Mouse (Mus musculus) hindbrain, embryonic 14.5 days (tissue): Measurements from ENCODE around the gene Rmdn3. TPM values are rescaled to one million over a fixed set of nuclear protein-coding genes. Genes with fewer than 3 reads are reported as not detected.

Experiments used
- ATAC-seq: fragments of 200-750 bp; cut with Nextera tagmentation; 2 replicates; pipeline ENCODE4 v1.8.0; 2017; ENCODE audit warnings: moderate number of reproducible peaks, mild to moderate bottlenecking, moderate TSS enrichment, moderate library complexity; ENCODE audit not compliant: low FRiP score
- DNase-seq: peaks from one replicate; pipeline ENCODE4 v3.0.0-alpha.2; 2015; ENCODE audit warnings: low spot score
- H3K27ac ChIP-seq: fragments of 300-500 bp; sonication (generic); 2 replicates; pipeline ENCODE4 v1.5.1; 2014; ENCODE audit warnings: mild to moderate bottlenecking, moderate library complexity
- H3K27me3 ChIP-seq: fragments of 300-500 bp; sonication (generic); 2 replicates; pipeline ENCODE4 v1.6.1; 2014; ENCODE audit warnings: mild to moderate bottlenecking, low read length, mixed read lengths; ENCODE audit not compliant: control insufficient read depth, insufficient read depth
- H3K36me3 ChIP-seq: fragments of 300-500 bp; sonication (generic); replicated peaks from 2 replicates; pipeline ENCODE4 v1.6.1; 2014; ENCODE audit not compliant: control insufficient read depth, insufficient read depth
- H3K4me1 ChIP-seq: fragments of 300-500 bp; sonication (generic); replicated peaks from 2 replicates; pipeline ENCODE4 v1.6.1; 2014; ENCODE audit warnings: antibody characterized with exemption, low read length, mixed read lengths; ENCODE audit not compliant: control insufficient read depth, insufficient read depth
- H3K4me2 ChIP-seq: fragments of 300-500 bp; sonication (generic); replicated peaks from 2 replicates; pipeline ENCODE4 v1.6.1; 2014; ENCODE audit warnings: mild to moderate bottlenecking, moderate library complexity
- H3K4me3 ChIP-seq: fragments of 300-500 bp; sonication (generic); replicated peaks from 2 replicates; pipeline ENCODE4 v1.5.1; 2014; ENCODE audit warnings: mild to moderate bottlenecking, low read length
- H3K9ac ChIP-seq: fragments of 300-500 bp; sonication (generic); 2 replicates; pipeline ENCODE4 v1.6.1; 2014
- H3K9me3 ChIP-seq: fragments of 300-500 bp; sonication (generic); 2 replicates; pipeline ENCODE4 v1.6.1; 2016; ENCODE audit warnings: low read length; ENCODE audit not compliant: control insufficient read depth
- WGBS: fragments of 180-500 bp; shearing (Covaris S2); extraction: QIAGEN DNeasy Blood & Tissue Kit; methylation state at CpG from one replicate; pipeline ENCODE4 v1.1.7; 2014; 5-methylcytosine and 5-hydroxymethylcytosine counted together
- polyA plus RNA-seq: library from polyadenylated mRNA; unstranded; fragments of >200 nt; fragmentation: Nextera tagmentation; extraction: Ambion mirVana; gene quantifications from 2 replicates; pipeline ENCODE4 v1.2.1, GENCODE M21; 2014

The Rmdn3 gene
- polyA plus RNA-seq, 1 experiment from 2014 or later: 39.1 TPM

DNA sequence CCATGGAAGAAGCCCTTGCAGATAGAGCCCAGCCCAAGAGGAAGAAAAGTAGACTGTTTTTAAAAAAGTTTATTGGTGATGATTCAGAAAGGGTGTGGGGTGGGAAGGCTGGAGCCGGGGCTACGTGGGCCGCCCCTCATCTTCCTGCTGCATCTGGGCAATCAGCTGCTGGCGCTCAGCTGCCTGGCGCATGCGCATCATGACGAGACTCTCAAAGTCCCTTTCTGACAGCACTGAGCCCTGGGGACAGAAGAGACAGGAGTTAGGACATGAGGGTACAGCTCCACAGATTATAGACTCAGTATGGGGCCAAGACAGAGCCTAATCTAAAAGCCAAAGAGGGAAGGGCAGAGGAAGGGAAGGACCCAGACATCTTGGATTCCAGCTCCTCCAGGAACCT is 15.6 kb upstream of the Rmdn3 start:
- H3K27ac ChIP-seq: 0 out of 2 replicates have a peak overlapping the region, but pooled peaks have one; percentile 0
- DNase-seq: no peak

DNA sequence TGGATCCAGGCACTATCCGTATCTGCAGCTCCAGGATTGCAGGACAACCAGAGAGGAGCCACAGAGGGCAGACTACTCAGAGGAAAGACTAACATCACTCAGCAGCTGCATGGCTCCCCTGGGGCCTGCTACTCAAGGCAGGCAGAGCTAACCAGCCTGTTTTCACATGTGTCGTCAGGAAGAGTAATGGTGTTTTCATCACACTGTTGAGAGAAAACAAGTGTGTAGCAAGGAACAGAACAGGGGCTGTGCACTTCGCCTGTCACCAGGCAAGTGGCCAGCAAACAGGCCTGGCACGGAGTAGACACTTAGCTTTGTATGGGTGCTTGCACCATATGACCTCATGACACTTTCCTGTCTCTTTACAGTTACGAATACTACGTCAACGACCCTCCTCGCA is 14.7 kb upstream of the Rmdn3 start:
- Histone ChIP-seq H3K4me1 (peaks cover 27% of the 10 kb centered on the region), H3K4me2 (no peak overlapping the region), H3K27me3 (peaks cover 16% of the 10 kb centered on the region), H3K9me3 (no peaks in the 10 kb centered on the region), H3K9ac (no peak overlapping the region), H3K36me3 (peaks cover 2% of the 10 kb centered on the region), H3K4me3 (no peak overlapping the region), H3K27ac (no peak overlapping the region)
- no peak for ATAC-seq
- DNase-seq: no peak
- 62% methylated on average over 8 of the region's 8 CpGs for WGBS

More for the DNA sequence above, 15.6 kb upstream of the Rmdn3 start:
- Histone ChIP-seq H3K9ac (0 out of 2 replicates have a peak overlapping the region, but pooled peaks have one; percentile 26), H3K9me3 (no peaks in the 10 kb centered on the region), H3K4me1 (peaks cover 18% of the 10 kb centered on the region), H3K27me3 (peaks cover 8% of the 10 kb centered on the region), H3K4me3 (no peak overlapping the region), H3K36me3 (peaks cover 11% of the 10 kb centered on the region), H3K4me2 (0 out of 2 replicates have a peak overlapping the region, but pooled peaks have one; percentile 0)
- no peak; the same call in 1 of the 2 replicates for ATAC-seq
- WGBS: 81% methylated on average over 7 of the region's 7 CpGs

DNA sequence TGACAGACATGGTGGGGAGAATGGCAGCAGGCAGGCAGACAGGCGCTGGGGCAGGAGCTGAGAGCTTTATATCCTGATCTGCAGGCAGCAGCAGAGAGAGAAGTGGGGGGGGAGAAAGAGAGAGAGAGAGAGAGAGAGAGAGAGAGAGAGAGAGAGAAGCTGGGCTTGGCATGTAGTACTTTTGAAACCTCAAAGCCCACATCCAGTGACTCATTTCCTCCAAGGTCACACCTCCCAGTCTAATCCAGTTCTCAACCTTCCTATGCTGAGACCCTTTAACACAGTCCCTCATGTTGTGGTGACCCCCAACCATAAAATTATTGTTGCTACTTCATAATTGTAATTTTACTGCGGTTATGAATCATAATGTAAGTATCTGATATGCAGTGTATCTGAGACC is 13.4 kb upstream of the Rmdn3 start:
- Histone ChIP-seq H3K4me2 (no peak overlapping the region), H3K27ac (no peak overlapping the region), H3K27me3 (peaks cover 28% of the 10 kb centered on the region), H3K9ac (no peak overlapping the region), H3K36me3 (no peaks in the 10 kb centered on the region), H3K4me3 (no peak overlapping the region), H3K4me1 (peaks cover 28% of the 10 kb centered on the region), H3K9me3 (no peaks in the 10 kb centered on the region)
- WGBS: 96% methylated on average over 2 of the region's 2 CpGs
- DNase-seq (no peak), ATAC-seq (no peak)

DNA sequence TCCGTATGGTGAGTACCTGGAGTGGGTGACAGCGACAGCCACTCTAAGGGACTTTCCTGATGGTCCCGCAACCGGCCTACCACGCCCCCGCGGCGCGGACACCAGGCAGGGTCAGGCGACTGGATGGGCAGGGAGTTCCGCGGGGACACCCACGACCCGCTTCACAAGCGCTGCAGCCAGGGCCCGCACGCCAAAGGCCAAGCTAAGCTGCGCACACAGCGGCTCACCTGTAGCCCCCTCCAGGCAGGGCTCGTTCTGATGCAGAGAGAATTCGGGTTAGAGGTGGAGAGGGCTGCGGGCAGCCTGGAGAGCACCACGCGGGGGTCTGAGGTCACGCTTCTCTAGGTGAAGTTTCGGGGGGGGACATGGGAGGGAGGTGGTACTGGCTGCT is 11.0 kb upstream of the Rmdn3 start:
- 3% methylated on average over 21 of the region's 26 CpGs for WGBS
- peak; percentile 33; the same call in 1 of the 2 replicates for ATAC-seq
- DNase-seq: no peak

DNA sequence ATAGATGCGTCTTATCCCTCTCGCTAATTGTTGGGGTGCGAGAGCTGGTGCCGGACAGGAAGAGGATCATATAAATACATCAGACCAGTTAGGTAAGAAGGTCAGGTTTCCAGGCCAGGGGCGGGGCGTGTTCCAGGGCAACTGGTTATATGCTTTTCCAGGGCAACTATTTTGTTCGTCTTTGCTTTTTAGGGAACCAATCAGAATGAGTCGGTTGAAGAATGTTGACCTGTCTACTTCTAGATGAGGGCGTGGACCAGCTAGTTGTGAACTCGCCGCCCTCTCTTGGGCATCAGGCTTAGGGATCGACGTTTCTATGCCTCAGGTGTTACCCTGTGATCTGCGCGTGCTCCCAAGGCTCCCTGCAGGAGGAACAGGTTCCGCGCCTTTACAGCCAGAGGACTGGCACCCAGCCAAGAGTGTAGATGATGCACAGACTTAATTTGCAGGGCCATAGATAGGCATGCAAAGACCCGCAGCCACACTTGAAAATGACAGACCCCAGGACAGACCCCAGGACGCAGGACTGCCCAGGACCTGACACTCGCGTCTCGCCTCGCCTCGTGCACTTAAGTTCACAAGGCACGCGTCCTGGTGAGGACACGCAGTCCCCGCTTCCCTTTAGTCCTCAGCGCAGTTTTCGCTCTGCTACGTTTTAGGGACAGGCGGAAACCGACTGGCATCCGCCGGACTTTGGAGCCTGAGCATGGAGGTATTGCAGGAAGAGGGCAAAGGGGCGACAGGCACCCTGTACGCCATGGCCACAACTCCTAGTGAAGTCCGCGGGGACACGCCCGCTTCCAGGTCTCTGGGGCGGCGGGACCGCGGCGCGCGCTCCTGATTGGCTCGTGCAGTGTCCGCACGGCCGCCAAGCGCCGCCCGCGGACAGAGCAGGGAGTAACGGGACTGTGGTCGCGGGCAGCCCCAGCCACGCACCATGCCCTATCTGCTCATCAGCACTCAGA is 10.3 kb upstream of the Rmdn3 start, which contains the start of gene Gchfr:
TSS of gene Gchfr (plus strand) at position 873 of the 965 bp plus-strand sequence.
- no peaks in the 10 kb centered on the region for H3K9me3 ChIP-seq
- peak within 1 kb of the TSS; percentile 100 for H3K4me2 ChIP-seq
- WGBS: under 1% methylated on average over 60 of the region's 60 CpGs
- DNase-seq: peak; percentile 70
- ATAC-seq: peak; percentile 73
- H3K9ac ChIP-seq: peak within 1 kb of the TSS; percentile 51
- peak within 1 kb of the TSS; percentile 50 for H3K4me3 ChIP-seq
- peaks cover 16% of the 10 kb centered on the region for H3K4me1 ChIP-seq
- no peaks in the 10 kb centered on the region for H3K36me3 ChIP-seq
- no peak within 1 kb of the TSS for H3K27ac ChIP-seq
- peaks cover 35% of the 10 kb centered on the region for H3K27me3 ChIP-seq

More for the DNA sequence above, 11.0 kb upstream of the Rmdn3 start:
- Histone ChIP-seq H3K27me3 (peaks cover 35% of the 10 kb centered on the region), H3K9ac (peak overlapping the region; percentile 51), H3K4me2 (peak overlapping the region; percentile 100), H3K36me3 (no peaks in the 10 kb centered on the region), H3K9me3 (no peaks in the 10 kb centered on the region), H3K27ac (no peak overlapping the region), H3K4me1 (peaks cover 21% of the 10 kb centered on the region), H3K4me3 (peak overlapping the region; percentile 50)

DNA sequence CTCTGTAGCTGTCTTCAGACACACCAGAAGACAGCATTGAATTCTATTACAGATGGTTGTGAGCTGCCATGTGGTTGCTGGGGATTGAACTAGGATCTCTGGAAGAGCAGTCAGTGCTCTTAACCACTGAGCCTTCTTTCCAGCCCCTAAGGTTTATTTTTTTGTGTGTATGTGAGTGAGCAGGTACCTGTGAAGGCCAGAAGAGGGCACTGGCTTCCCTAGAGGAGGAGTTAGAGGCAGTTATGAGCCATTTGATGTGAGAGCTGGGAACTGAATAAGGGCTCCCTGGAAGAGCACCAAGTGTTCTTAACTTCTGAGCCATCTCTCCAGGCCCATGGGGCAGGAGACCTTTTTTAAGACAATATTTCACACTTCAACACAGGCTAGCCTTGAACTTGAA is 8.6 kb upstream of the Rmdn3 start:
- Histone ChIP-seq H3K27ac (no peak overlapping the region), H3K36me3 (no peaks in the 10 kb centered on the region), H3K9me3 (no peaks in the 10 kb centered on the region), H3K9ac (no peak overlapping the region), H3K4me3 (no peak overlapping the region), H3K4me1 (peaks cover 16% of the 10 kb centered on the region), H3K4me2 (no peak overlapping the region), H3K27me3 (peaks cover 35% of the 10 kb centered on the region)
- DNase-seq: no peak
- no peak for ATAC-seq

DNA sequence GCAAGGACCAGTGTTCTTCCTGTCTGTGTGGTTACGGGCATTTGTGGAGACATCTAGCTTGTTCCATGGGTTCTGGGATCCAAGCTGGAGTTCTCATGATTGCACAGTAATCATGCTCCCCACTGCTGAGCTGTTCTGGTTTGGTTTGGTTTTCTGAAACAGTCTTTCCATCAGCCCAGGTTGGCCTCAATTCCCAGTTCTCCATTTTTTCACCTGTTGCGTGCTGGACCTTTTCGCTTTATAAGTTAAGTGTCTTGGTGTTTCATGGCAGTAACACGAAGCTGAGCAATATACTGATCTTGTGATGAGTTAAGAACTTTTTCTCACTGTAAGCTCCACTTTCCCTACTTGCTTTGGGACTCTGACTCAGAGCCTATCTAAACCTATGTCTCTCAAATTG is 7.2 kb upstream of the Rmdn3 start:
- no peaks in the 10 kb centered on the region for H3K36me3 ChIP-seq
- 88% methylated on average over 4 of the region's 4 CpGs for WGBS
- peaks cover 16% of the 10 kb centered on the region for H3K4me1 ChIP-seq
- H3K9me3 ChIP-seq: no peaks in the 10 kb centered on the region
- H3K4me3 ChIP-seq: no peak overlapping the region
- no peak overlapping the region for H3K9ac ChIP-seq
- peaks cover 35% of the 10 kb centered on the region for H3K27me3 ChIP-seq
- ATAC-seq: no peak
- no peak overlapping the region for H3K27ac ChIP-seq
- no peak overlapping the region for H3K4me2 ChIP-seq
- no peak for DNase-seq

DNA sequence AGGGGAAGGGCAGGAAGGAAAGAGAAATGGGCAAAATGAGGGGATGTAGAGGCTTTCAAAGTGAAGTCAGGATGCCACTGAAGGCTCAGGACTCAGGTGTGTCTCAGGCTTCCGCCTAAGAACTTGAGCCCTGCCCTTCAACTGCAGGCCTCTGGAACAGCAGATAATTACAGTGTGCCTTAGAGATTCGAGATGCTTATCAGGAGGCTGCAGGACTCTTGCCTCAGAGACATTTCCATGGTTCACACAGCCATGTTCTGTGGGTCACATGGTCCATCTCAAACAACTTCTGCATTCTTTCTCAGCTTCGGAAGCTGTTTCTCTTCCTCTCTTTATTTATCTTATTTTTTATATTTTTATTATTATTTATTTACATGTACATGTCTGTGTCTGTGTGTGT is 6.3 kb upstream of the Rmdn3 start:
- ATAC-seq: no peak
- no peak for DNase-seq
- no peak overlapping the region for H3K9ac ChIP-seq
- 61% methylated on average over 3 of the region's 3 CpGs for WGBS
- H3K9me3 ChIP-seq: no peaks in the 10 kb centered on the region
- no peak overlapping the region for H3K4me3 ChIP-seq
- peaks cover 34% of the 10 kb centered on the region for H3K27me3 ChIP-seq
- no peak overlapping the region for H3K27ac ChIP-seq
- H3K36me3 ChIP-seq: no peaks in the 10 kb centered on the region
- no peak overlapping the region for H3K4me2 ChIP-seq
- H3K4me1 ChIP-seq: peaks cover 16% of the 10 kb centered on the region

DNA sequence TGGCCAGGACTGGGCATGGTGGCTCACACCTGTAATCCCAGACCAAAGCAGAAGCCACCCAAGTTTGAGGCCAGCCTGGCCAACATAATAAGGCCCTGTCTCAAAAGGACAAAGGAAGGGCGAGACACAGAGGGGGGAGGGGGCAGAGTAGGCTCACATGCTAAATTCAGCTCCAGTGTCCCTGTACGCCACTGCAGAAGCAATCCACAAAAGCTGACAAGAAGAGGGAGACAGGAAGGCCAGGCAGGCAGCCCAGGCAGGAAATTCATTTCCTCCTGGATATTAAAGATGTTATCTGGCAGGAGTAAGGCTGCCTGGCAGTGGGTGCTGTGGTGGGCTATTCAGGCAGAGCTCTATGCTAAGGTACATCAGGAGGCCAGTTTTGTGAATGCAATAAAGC is 4.4 kb upstream of the Rmdn3 start:
- no peak overlapping the region for H3K27ac ChIP-seq
- no peak for DNase-seq
- WGBS: 39% methylated on average over 2 of the region's 2 CpGs
- H3K9me3 ChIP-seq: no peaks in the 10 kb centered on the region
- H3K4me2 ChIP-seq: no peak overlapping the region
- no peak for ATAC-seq
- H3K27me3 ChIP-seq: peaks cover 17% of the 10 kb centered on the region; the same call in 1 of the 2 replicates
- H3K36me3 ChIP-seq: no peaks in the 10 kb centered on the region
- no peak overlapping the region for H3K9ac ChIP-seq
- H3K4me3 ChIP-seq: no peak overlapping the region
- H3K4me1 ChIP-seq: peaks cover 4% of the 10 kb centered on the region
